Mouse (Mus musculus) embryonic facial prominence, embryonic 12.5 days (tissue): ENCODE measurements around the gene Sh3tc1. TPM values are rescaled to one million over a fixed set of nuclear protein-coding genes. Genes with fewer than 3 reads are reported as not detected.
A peak's percentile ranks its signal among the peaks of the same experiment; 100 is the strongest.

Experiments used
- ATAC-seq: fragments of 200-750 bp; cut with Nextera tagmentation; 2 replicates; pipeline ENCODE4 v1.8.0; 2017; ENCODE audit not compliant: insufficient number of reproducible peaks, insufficient read depth, low FRiP score, low TSS enrichment
- H3K27ac ChIP-seq: fragments of 300-500 bp; sonication (generic); 2 replicates; pipeline ENCODE4 v1.5.1; 2016; ENCODE audit warnings: mild to moderate bottlenecking
- H3K27me3 ChIP-seq: fragments of 300-500 bp; sonication (generic); 2 replicates; pipeline ENCODE4 v1.6.1; 2016; ENCODE audit warnings: mild to moderate bottlenecking, moderate library complexity
- H3K36me3 ChIP-seq: fragments of 300-500 bp; sonication (generic); 2 replicates; pipeline ENCODE4 v1.6.1; 2016; ENCODE audit warnings: mild to moderate bottlenecking
- H3K4me1 ChIP-seq: fragments of 300-500 bp; sonication (generic); 2 replicates; pipeline ENCODE4 v1.6.1; 2016
- H3K4me2 ChIP-seq: fragments of 300-500 bp; sonication (generic); replicated peaks from 2 replicates; pipeline ENCODE4 v1.6.1; 2016; ENCODE audit warnings: mild to moderate bottlenecking, moderate library complexity
- H3K4me3 ChIP-seq: fragments of 300-500 bp; sonication (generic); 2 replicates; pipeline ENCODE4 v1.5.1; 2016; ENCODE audit warnings: mild to moderate bottlenecking
- H3K9ac ChIP-seq: fragments of 300-500 bp; sonication (generic); 2 replicates; pipeline ENCODE4 v1.6.1; 2016; ENCODE audit warnings: mild to moderate bottlenecking, moderate library complexity
- H3K9me3 ChIP-seq: fragments of 300-500 bp; sonication (generic); 2 replicates; pipeline ENCODE4 v1.6.1; 2016; ENCODE audit warnings: mild to moderate bottlenecking, moderate library complexity
- WGBS: fragments of 180-500 bp; shearing (Covaris S2); methylation state at CpG from one replicate; pipeline ENCODE4 v1.1.7; 2016; 5-methylcytosine and 5-hydroxymethylcytosine counted together
- polyA plus RNA-seq: library from polyadenylated mRNA; unstranded; fragments of >200 nt; fragmentation: Nextera tagmentation; extraction: Ambion mirVana; gene quantifications from 2 replicates; pipeline ENCODE4 v1.2.1, GENCODE M21; 2016

Sh3tc1 gene
- polyA plus RNA-seq, 1 experiment from 2014 or later = 5.4 TPM

DNA sequence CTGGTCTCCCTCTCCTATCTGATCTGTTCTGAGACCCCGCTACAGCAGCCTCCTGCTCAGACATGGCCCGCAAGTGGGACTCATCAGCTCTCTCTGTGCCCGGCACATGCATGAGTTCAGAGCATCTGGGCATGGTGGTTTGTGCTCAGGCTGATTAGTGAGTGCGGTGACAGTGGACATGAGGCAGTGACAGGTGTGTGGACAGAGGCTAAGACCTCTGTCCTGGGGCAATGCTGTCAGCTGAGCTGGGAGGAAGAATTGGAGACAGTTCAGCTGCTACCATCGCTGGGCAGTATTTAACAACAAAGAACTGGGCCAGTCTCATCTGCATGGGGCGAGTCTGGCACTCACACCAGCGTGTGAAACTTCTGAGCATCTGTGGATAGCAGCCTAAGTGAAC is 62.8 kb downstream of the Sh3tc1 start:
- H3K27me3 ChIP-seq = peaks cover 50% of the 10 kb centered on the region
- no peak overlapping the region for H3K4me3 ChIP-seq
- ATAC-seq = no peak
- peaks cover 26% of the 10 kb centered on the region for H3K4me1 ChIP-seq
- H3K9ac ChIP-seq = no peak overlapping the region
- 80% methylated on average over 7 of the region's 7 CpGs for WGBS
- no peaks in the 10 kb centered on the region for H3K9me3 ChIP-seq
- H3K4me2 ChIP-seq = no peak overlapping the region
- no peak overlapping the region for H3K27ac ChIP-seq
- H3K36me3 ChIP-seq = no peaks in the 10 kb centered on the region

DNA sequence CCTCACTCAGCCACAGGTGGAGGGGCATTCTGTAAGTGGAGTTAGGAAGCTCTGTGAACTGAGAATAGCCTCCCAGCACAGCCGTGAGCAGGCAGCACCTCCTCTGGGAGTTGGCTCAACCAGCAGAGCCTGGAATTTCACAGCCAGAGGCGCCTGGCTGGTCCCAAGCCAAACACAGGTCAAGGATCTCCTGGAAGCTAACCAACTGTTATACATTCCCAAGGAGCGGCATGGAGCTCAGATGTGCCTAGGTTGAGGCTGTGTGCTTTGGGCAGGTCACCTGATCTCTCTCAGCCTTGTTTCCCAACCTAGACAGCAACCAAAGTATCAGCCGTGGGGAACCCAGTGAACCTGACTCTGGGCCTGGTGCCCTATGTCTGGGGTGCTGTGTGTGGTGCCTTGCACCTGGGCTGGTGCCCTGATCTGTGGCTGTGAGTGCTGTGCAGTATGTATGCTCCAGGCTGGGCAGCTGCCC is 65.7 kb downstream of the Sh3tc1 start:
- no peak overlapping the region for H3K4me3 ChIP-seq
- no peak overlapping the region for H3K9ac ChIP-seq
- peak overlapping the region; percentile 26; the same call in 1 of the 2 replicates for H3K27ac ChIP-seq
- no peaks in the 10 kb centered on the region for H3K9me3 ChIP-seq
- WGBS = 42% methylated on average over 4 of the region's 4 CpGs
- peaks cover 28% of the 10 kb centered on the region for H3K27me3 ChIP-seq
- no peak for ATAC-seq
- no peaks in the 10 kb centered on the region for H3K36me3 ChIP-seq
- H3K4me1 ChIP-seq = peaks cover 49% of the 10 kb centered on the region
- no peak overlapping the region for H3K4me2 ChIP-seq

- H3K9ac ChIP-seq = no peak overlapping the region
- no peaks in the 10 kb centered on the region for H3K9me3 ChIP-seq
- H3K4me3 ChIP-seq = no peak overlapping the region
- peaks cover 48% of the 10 kb centered on the region for H3K4me1 ChIP-seq
- H3K27me3 ChIP-seq = peaks cover 17% of the 10 kb centered on the region
- ATAC-seq = no peak
- H3K27ac ChIP-seq = peak overlapping the region; percentile 55; the same call in 1 of the 2 replicates
- no peaks in the 10 kb centered on the region for H3K36me3 ChIP-seq
- H3K4me2 ChIP-seq = no peak overlapping the region
- WGBS = 53% methylated on average over 7 of the region's 7 CpGs
These were observed 66.7 kb downstream of the Sh3tc1 start for GRCm38 (mm10) chr5:35673086-35673485.

DNA sequence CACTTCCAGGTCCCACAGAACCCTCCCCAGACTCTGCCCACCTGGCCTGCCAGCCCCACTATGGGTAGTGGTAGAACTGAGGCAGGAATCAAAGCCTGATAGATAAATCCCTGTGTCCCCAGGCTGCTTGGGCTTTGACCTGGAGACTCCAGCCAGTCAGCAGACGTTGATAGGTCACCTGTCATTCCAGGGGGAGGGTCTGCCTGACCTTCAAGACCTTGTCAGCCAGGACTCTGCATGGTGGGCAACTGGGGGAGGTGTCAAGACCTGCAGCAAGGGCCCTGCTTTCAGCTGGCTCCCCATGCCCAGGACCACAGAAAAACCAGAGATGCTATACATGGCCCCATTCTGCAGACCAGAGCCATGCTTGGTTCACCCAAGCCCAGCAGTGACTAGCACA is 67.2 kb downstream of the Sh3tc1 start:
- Histone ChIP-seq H3K9me3 (no peaks in the 10 kb centered on the region), H3K4me3 (no peak overlapping the region), H3K4me2 (no peak overlapping the region), H3K27ac (peak overlapping the region; percentile 55; the same call in 1 of the 2 replicates), H3K36me3 (no peaks in the 10 kb centered on the region), H3K27me3 (peaks cover 12% of the 10 kb centered on the region), H3K4me1 (peaks cover 48% of the 10 kb centered on the region), H3K9ac (no peak overlapping the region)
- ATAC-seq = no peak
- 41% methylated on average over 1 of the region's 1 CpGs for WGBS

DNA sequence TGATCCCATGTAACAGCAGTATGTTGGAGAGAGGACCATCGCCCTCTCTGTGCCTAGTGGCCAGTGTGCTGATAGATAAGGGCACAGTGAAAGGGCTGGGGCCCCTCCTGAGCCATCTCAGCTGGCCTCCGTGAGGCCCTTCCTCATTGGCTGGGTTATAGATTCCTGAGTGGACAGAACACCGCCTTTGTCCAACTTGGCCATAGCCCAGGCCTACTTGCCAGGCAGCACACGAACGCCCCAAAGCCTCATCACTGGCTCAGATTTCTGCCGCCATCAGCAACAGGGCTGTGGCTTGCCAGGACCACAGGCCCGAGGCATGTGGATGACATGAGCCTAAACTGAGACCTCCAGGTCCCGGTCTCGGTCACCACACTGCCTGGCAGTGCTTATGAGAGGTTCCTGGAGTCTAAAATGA is 68.3 kb downstream of the Sh3tc1 start:
- Histone ChIP-seq H3K4me3 (no peak overlapping the region), H3K9ac (no peak overlapping the region), H3K36me3 (no peaks in the 10 kb centered on the region), H3K4me1 (peaks cover 48% of the 10 kb centered on the region), H3K9me3 (no peaks in the 10 kb centered on the region), H3K27ac (no peak overlapping the region), H3K4me2 (no peak overlapping the region), H3K27me3 (0 out of 2 replicates have a peak, but pooled peaks cover 1% of the 10 kb centered on the region)
- 77% methylated on average over 9 of the region's 9 CpGs for WGBS
- ATAC-seq = no peak

DNA sequence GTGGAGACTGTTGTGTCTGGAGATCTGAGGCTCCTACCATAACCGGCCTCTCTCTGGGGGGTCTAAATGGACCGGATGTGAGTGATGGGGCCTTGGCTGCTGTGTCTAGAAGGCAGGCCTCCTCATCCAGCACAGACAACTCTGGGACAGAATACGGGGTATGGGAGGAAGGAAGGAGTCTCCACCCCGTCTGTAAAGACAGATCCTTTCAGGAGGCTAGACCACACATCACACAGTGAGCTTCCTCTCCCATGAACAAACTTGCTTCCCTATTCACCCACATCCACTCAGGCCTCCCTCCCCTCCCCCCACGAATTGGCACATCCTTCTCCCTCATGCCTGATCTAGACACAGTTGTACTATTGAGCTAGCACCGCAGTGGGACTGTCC is 69.4 kb downstream of the Sh3tc1 start:
- Histone ChIP-seq H3K4me3 (no peak overlapping the region), H3K4me2 (no peak overlapping the region), H3K9me3 (no peaks in the 10 kb centered on the region), H3K9ac (no peak overlapping the region), H3K27me3 (no peaks in the 10 kb centered on the region), H3K36me3 (no peaks in the 10 kb centered on the region), H3K27ac (peak overlapping the region; percentile 43; the same call in 1 of the 2 replicates), H3K4me1 (peaks cover 48% of the 10 kb centered on the region)
- ATAC-seq = peak; percentile 31; the same call in 1 of the 2 replicates
- 20% methylated on average over 6 of the region's 6 CpGs for WGBS

GRCm38 (mm10) chr5:35669747-35670411 is 69.9 kb downstream of the Sh3tc1 start:
- H3K9me3 ChIP-seq = no peaks in the 10 kb centered on the region
- no peak overlapping the region for H3K4me2 ChIP-seq
- peak overlapping the region; percentile 43 for H3K27ac ChIP-seq
- H3K9ac ChIP-seq = no peak overlapping the region
- no peak overlapping the region for H3K4me3 ChIP-seq
- no peak for ATAC-seq
- no peaks in the 10 kb centered on the region for H3K36me3 ChIP-seq
- H3K4me1 ChIP-seq = peaks cover 48% of the 10 kb centered on the region
- no peaks in the 10 kb centered on the region for H3K27me3 ChIP-seq
- WGBS = 11% methylated on average over 11 of the region's 11 CpGs

- no peak overlapping the region for H3K27ac ChIP-seq
- WGBS = 86% methylated on average over 7 of the region's 7 CpGs
- no peak for ATAC-seq
These were observed 73.6 kb downstream of the Sh3tc1 start for GRCm38 (mm10) chr5:35666152-35666551.

DNA sequence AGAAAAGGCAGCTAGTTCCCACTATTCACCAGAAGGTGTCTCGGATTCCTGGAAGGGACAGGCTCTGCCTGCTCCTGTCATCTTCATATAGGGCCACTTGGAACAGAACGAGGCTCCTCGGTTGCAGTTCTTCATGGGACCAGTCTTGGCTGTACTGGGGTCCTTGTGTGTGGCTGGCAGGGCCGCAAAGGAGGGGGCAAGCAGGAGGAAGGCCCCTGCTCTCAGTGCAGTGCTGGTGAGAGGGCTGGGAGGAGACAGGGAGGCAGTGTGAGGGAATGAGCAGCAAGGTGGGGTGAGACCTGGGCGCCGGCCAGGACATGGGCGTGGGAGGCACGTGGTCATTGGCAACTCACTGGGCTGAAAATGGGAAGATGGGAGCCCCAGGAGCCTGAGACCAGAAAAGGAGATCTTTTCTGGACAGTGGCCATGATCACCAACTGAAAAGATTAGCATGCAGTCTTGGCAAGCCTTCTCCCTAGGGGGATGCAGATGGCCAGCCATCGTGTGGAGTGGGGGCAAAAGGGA is 77.7 kb downstream of the Sh3tc1 start:
- Histone ChIP-seq H3K9me3 (no peaks in the 10 kb centered on the region), H3K4me3 (no peak overlapping the region), H3K27ac (no peak overlapping the region), H3K36me3 (no peaks in the 10 kb centered on the region), H3K9ac (no peak overlapping the region), H3K4me2 (no peak overlapping the region), H3K27me3 (0 out of 2 replicates have a peak, but pooled peaks cover 5% of the 10 kb centered on the region), H3K4me1 (no peaks in the 10 kb centered on the region)
- 83% methylated on average over 9 of the region's 9 CpGs for WGBS
- ATAC-seq = no peak

More at GRCm38 (mm10) chr5:35666152-35666551, 73.6 kb downstream of the Sh3tc1 start:
- Histone ChIP-seq H3K4me3 (no peak overlapping the region), H3K27me3 (0 out of 2 replicates have a peak, but pooled peaks cover 5% of the 10 kb centered on the region), H3K9me3 (no peaks in the 10 kb centered on the region), H3K4me2 (no peak overlapping the region), H3K9ac (no peak overlapping the region), H3K36me3 (no peaks in the 10 kb centered on the region), H3K4me1 (peaks cover 23% of the 10 kb centered on the region)

GRCm38 (mm10) chr5:35661210-35661609 is 78.6 kb downstream of the Sh3tc1 start:
- no peak for ATAC-seq
- 81% methylated on average over 6 of the region's 6 CpGs for WGBS
- no peaks in the 10 kb centered on the region for H3K9me3 ChIP-seq
- no peaks in the 10 kb centered on the region for H3K4me1 ChIP-seq
- no peak overlapping the region for H3K4me3 ChIP-seq
- H3K36me3 ChIP-seq = no peaks in the 10 kb centered on the region
- H3K27me3 ChIP-seq = 0 out of 2 replicates have a peak, but pooled peaks cover 5% of the 10 kb centered on the region
- H3K9ac ChIP-seq = no peak overlapping the region
- no peak overlapping the region for H3K27ac ChIP-seq
- no peak overlapping the region for H3K4me2 ChIP-seq

GRCm38 (mm10) chr5:35659503-35659902 is 80.3 kb downstream of the Sh3tc1 start:
- Histone ChIP-seq H3K27me3 (0 out of 2 replicates have a peak, but pooled peaks cover 5% of the 10 kb centered on the region), H3K4me3 (no peak overlapping the region), H3K4me2 (no peak overlapping the region), H3K9ac (no peak overlapping the region), H3K4me1 (no peaks in the 10 kb centered on the region), H3K27ac (no peak overlapping the region), H3K9me3 (no peaks in the 10 kb centered on the region), H3K36me3 (no peaks in the 10 kb centered on the region)
- WGBS = 48% methylated on average over 3 of the region's 3 CpGs
- ATAC-seq = no peak
